Mouse (Mus musculus) liver, postnatal 0 days (tissue): Measurements from ENCODE around the gene Urod.

ENCODE experiments used
- CTCF ChIP-seq: sonication (generic); IDR thresholded peaks from 2 replicates; pipeline ENCODE4 v1.5.1; 2016; ENCODE audit warnings: antibody characterized with exemption, low read depth
- EP300 ChIP-seq: IDR thresholded peaks from 2 replicates; pipeline ENCODE4 v1.6.1; 2016; ENCODE audit warnings: antibody characterized with exemption, low read depth, mild to moderate bottlenecking

- TF ChIP-seq CTCF = no peak
- no peak for TF ChIP-seq EP300
These were observed 7.1 kb downstream of the Urod start for GRCm38 (mm10) chr4:116987122-116987456.
